Mouse (Mus musculus) MEL-GATA-1-ER (cell line): ENCODE results near the gene Nfib.

Source experiments
- DNase-seq: peaks from one replicate; pipeline ENCODE4 v3.0.0-alpha.2; 2012; ENCODE audit warnings: low read depth; ENCODE audit errors: extremely low read depth

Nfib gene

DNA sequence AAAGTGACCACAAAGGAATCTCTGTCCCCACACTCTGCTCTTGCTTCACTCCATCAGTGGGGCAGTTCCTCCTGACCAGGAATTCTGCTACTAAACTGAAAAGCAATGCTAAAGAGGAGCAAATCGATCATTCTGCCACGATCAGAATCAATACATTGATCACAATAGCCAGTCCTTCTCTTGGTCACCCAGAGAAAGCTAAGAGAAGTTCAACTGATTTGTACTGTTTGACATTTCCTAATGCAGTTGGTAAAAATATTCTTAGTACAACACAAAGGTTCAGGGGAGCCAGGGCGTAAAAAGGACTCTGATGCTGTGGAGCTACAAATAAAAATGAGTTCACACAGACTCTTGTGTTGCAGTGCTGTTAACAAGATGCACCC, 234.6 kb downstream of the Nfib start:
- DNase-seq: no peak

DNA sequence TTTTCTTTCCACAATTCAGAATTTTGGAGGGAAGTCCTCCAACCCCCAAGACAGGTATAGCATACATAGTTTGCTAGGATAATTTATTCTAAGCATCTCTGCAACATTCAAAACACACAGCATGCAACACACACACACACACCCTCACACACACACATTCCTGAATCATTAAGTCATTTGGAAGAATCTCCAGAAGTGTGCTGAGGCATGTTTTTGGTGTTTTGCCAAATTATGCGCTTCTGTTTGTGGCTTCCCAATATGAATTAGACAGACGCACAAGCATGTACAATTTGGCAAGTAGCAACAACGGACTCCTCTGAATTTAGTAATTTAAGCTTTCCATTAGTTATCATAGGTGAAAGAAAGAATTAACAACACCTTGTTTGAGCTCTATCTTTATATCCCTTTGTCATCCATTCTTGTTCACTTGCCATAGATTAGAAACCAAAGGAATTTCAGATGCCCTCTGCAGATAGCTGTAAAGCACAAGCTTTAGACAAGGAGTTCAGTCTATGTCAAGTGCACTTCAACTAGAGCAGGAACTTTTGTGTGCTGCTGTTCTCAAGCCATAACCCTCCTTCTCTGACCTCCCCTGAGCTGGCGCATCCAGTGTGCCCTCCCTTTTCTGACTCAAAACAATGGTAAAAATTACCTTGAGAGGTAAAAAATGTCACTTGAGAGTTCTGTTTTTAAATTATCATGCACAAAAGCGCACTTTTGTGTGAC, 235.2 kb downstream of the Nfib start:
- no peak for DNase-seq

DNA sequence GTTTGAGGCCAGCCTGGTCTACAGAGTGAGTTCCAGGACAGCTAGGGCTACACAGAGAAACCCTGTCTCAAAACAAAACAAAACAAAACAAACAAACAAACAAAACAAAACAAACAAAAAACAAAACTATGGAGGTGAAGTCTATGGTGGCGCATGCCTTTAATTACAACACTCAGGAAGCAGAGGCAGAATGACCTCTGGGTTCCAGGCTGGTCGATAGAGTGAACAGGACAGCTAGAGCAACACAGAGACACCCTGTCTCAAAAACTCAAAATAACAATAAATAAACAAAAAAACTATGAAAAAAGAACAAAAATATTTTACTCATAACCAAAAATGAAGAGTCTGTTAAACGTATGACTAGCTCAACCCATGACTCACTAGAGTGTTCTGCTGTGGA, 236.6 kb downstream of the Nfib start:
- DNase-seq: no peak

DNA sequence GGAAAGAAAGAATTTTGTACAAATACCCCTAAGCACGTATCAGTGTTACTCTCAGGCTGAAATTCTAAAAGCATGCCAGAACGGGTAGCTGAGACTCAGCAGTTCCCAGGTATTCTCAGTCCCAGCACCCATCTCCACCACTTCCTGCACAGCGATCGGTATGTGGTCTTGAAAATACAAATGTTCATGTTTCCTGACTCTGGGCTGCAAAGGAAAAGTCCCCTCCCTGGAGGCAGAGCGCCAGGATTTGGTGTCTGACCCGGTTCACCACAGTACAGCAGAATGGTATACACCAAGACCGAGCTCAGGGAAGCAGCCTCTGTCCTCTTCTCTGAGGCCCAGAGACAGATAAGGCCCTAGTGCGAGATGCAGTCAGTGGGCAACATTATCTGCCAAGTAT, 238.8 kb downstream of the Nfib start:
- no peak for DNase-seq

DNA sequence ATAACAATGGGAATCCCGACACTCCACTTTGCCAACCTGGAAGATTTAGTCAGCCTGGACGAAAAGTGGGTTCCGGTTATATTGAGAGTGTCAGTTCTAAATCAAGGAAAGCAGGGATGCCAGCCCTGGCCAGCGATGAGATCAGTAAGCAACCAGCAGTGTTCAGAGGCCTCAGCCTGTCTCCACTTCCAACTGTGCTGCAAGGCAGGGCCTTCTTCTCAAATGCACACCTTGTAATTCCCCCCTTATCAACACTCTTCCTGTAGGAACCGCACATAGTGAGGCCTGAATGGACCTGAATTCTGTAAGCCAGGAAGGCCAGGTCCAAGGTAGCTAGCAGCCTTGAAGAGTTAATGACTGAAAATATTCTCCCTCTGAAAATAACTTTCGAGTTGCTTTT, 239.4 kb downstream of the Nfib start:
- DNase-seq: no peak

DNA sequence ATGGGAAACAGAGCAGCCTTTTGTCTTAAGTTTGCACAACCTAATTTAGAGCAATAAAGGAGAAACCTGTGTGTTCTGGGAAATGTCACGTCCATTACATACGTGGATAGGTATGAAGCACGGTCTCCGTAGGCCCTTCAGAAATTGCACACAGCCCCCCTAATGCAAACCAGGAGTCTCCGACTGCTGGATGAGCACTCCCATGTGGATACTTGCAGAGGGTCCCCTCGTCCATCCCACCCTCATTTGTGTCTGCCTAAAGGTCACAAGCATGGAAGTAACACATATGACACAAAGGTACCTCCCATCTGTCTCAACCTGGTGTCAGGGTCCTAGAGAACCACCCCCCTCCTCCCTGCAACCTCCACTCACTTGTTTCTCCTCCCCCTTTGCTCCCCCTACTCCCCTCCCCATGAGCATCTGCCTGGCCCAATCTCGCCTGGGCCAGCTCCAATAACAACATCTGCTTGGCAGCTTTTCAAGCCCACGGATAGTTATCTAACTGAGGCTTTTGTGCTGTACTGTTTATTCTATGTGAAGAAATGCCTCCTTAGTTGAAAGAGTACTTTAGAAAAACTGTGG, 241.4 kb downstream of the Nfib start:
- no peak for DNase-seq

DNA sequence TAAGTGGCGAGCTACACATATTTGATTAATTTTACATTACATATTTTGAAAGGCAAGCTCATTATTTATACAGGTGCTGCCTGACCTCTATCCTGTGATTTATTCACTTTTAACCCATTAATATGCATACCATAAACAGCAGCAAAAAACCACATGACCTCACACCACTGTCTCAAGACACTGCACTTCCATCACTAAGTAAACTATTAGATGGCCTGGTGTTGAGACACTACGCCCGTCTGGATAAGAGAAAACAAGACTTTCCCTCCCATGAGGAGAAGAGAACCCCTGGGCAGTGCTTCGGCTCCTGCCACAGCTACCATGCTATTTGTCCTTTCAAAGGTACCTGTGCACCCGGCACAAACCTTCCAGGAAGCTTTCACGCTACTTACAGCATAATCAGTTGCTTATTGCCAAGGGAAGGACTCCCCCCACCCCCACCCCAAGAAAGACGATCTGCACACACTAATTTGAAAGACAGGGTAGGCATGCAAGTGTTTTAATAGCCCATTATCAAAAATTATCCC, 242.3 kb downstream of the Nfib start:
- DNase-seq: no peak

DNA sequence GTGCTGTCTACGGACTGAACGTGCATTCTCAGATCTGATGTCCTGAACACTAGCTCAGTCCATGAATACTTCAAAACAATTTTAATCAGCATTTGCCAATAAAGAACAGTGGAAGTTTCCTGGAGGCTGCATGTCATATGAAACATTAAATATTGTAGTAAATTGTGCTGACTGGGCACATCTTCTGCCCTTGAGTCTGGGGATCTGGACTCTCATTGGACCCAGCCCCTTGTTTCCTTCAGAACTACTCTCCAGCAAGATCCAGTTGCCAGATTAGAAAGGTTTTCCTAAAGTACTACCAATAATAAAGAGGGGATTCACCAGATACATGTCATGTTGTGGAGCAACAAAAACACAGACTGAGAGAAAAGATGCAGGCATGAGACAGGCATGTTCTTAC, 243.9 kb downstream of the Nfib start:
- DNase-seq: no peak

DNA sequence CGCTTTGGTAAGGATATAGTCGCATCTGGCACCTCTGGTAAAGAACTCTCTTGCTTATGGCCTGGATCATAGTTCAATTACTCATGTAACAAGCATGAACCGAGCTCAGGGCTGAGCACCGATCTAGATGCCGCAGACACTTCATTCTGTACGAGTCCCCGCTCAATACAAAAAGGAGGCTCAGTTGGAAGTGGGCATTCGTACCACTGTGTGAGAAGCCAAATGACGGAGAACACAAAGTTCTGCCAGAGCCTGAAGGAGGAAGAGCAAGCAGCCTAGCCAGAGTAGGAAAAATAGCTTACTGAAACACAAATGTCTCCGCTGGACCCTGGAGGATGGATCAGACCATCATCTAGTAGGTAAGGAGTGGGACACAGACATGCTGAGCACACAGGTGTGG, 246.7 kb downstream of the Nfib start:
- DNase-seq: no peak

DNA sequence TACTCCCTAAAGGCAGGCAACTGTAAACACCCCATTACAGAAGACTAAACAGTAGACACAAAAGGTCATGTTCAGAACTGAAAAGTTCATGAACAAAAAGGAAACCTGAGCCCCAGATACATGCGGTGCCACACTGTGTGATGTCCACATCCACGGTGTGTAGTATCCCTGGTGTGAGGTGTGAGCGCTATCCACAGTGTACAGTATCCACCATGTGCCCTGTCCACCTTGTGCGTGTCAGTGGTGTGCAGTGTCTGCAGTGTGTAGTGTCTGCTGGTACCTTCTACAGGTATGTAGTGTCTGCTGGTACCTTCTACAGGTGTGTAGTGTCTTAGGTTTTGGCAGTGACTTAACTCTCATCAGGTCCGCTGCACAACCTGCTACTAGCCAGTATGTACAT, 248.6 kb downstream of the Nfib start:
- DNase-seq: no peak

DNA sequence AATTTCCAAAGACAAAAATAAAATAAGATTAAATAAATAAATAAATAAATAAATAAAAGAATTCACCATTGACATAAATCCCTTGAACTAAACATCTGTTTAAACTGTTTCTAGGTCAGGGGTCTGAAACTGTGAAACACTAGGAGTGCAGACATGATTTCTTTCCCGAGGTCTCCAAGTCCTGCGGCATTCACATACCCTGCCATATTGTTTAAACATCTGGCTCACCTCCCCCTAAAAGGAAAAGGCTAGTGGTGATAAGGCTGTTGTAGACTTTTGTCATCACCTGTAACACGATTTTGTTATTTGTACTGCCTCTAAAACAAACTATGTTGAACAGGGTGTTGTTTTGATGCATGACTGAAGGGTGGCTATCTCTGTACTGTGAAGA, 249.2 kb downstream of the Nfib start:
- DNase-seq: no peak

DNA sequence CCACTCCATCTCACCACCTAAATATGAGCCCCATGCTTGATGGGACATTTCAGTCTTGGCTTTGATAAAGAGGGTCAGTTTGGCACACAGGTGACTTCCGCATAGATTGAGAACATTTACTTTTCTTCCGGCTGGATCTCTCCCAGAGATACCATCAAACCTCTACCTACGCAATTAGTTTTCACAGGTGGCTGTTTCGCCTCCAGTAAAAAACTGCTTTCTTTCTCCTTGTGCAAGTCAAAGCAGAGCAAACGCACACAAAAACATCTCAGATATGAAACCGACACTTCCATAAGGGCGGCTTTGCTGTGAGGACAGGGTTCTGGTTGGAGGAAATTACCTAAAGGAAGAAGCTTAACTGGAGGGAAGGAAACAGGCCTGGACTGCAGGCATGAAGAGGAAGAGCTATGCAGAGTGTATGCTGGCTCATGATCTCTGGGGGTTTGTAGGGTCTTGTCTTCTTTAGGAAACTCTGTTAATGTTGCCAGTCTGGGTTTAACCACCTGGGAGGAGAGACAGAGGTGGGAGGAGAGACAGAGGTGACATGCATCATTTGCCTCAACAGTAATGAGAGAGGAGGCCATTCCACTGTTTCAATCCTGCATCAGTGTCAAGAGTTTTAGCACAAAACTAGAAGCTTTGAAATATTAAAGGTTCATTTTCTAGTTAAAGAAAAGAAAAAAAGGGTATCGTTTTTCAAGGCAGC, 249.8 kb downstream of the Nfib start:
- DNase-seq: no peak

DNA sequence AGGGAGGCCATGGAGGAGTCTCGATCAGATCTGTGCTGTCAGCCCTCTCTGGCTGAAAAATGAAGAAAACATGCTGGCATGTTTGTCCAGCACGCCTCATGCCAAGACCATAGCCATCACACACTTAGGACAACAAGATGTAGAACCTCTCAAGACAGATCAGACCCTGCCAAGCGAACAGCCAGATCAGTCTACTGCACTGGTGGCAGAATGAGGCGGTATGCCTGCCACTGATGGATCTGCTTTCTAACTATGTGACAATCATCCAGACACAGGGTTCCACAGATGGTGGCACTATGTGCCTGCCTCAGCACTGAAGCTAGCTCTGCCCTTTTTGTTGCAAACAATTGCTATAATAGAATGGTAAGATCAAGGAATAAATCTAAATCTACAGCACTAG, 250.6 kb downstream of the Nfib start:
- DNase-seq: no peak

DNA sequence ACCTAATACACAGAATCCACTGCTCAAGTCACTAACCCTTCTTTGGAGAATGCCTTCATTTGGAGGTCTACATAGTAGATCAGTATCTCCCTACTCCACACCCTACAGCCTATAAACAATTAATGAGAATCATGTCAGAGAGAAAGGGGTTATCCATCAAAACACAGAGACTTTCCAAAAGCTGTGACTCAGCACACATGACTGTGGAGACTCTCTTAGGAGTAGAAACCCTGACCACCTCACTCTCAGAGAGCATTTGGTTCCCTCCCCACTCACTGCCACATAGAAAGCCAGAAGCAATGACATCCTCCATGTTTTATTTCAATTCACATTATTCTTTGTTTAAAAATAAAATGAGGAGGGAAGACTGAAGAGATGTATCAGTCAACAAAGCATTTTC, 252.2 kb downstream of the Nfib start:
- DNase-seq: no peak

DNA sequence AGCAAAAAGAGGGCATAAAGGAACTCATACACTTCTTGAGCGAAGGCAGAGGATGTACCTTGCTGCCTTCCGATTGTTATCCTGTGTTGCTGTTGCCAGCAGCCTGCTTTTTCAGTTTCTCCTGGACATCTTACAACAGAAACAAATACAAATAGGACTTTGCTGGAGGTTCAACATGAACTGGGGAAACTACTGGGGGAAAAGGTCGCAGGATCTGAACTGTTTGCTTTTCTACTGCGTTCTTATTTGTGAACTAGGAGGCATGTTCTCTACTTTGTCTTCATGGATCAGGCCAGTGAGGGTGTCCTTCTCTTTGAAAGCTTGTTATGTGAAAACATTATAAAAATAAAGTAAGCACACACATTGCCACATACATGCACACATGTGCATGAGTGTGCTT, 252.6 kb downstream of the Nfib start:
- no peak for DNase-seq

DNA sequence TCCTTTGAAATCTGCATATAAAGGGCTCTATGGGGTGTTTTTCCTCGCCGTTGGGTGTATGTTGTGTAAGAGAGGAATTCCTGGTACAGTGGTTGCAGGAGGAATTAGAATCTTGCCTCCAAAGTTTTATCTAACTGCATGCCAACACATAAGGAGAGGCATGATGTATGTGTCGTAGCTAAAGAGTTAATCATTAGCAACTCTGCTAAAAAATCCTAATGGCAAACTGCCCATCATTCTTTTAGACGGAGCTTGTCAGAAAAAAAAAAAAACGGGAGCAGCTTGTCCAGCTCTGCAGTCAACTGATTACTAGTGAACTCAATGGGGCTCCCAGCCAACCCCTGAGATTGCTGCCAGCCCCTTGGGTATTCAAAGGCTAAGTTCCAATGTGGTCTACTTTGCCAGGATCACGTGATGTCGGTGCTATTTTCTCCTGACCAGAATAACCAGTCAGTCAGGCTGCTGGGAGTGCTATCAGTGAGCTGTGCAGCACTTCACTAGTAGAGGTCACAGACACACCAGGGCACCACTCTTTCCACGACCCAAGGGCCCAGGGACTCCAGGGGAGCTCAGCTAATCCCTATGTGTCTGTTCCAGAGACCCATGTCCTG, 258.4 kb downstream of the Nfib start:
- no peak for DNase-seq

DNA sequence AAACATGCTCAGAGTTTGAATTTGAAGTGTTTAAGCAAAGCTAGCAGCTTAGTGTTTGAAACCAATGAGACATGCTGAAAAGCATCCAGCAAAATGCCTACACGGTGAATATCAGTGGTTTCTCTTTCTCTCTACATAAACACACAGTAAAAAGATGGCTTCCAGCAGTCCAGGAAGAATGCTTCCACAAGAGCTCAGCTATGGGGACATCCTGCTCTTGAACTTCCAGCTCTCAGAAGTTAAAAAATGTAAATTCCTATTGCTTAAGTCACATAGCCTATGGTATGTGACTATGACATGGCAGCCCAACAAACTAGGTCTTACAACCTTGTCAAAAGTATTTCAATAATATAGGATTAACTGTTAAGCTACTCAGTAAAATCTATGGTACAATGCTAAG, 261.5 kb downstream of the Nfib start:
- DNase-seq: no peak

DNA sequence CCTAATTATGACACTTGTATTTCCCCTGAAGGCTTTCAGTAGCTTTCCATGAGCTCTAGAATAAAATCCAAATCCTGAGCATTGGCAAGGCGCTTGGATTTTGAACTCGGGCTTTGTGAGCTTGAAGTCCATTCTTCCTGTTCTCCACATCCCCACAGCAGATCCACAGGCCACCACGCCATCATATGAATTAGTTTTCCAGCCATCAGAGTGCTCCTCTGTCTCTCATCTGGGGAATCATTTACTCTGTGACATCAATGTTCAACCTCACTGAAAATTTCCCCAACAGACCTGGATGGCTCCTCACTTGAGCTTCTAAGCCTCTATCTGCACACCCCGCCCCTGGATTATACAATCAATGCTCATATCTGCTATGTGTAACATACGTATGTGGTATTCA, 262.1 kb downstream of the Nfib start:
- DNase-seq: no peak

DNA sequence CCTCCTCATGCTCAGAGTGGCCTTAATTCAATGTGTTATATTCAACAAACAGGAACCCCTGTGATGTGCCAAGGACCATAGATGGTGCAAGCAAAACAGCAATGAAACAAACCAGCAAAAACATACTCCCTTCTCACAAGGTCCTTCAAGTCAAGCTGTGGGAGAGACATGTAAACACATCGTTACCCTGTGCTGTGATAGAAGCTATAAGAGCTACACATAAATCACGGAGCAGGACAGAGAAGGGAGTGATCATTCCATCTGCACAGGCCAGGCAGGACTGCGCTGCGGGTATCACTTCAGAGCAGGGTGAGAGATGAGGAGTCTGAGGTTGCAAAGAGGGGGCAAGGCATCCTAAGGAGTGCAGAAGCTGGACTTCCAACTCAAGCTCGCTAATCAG, 262.5 kb downstream of the Nfib start:
- no peak for DNase-seq

DNA sequence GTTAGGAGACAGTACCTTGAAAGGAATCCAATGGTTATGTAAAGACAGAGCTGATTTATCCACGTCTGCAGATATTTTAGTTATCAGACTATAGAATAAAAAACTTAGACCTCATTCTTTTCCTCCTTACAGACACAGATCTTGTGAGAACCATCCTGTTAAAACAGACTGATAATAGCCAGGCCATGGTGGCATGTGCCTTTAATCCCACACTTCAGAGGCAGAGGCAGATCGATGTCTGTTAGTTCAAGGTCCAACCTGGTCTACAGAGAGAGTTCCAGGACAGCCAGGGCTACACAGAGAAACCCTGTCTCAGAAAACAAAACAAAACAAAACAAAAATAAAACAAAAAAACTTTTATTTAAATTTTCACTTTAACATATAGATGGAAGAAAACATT, 264.9 kb downstream of the Nfib start:
- no peak for DNase-seq

DNA sequence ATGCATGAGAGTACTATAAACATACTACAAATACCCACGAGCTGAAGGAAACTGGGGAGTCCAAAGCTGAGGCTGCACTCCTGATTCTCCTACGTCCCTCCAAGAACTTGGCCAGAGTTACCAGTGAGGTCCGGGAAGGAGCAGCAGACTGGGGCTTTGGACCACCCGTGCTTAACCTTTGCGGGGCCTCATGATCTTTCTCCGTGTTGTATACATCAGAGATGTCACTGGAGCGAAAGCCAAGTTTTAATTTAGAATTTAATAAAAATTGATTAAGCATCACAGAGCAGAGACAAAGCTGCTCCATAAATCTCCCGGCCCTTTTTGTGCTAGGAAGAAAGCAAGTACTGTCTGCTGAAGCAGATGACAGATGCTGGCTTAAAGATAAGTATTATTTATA, 265.7 kb downstream of the Nfib start:
- no peak for DNase-seq

DNA sequence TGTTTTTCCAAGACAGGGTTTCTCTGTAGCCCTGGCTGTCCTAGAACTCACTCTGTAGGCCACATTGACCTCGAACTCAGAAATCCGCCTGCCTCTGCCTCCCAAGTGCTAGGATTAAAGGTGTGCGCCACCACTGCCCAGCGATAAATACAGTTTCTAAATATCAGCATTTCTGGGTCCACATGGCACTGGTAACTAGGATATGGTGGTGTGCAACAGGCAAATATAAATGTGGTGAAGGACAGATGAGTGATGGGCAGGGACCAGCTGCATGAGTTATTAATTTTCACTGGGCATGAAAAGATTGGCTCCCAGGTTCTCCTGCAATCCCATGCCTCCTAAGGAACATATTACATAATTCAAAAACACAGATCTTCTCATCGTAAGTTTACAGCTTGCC, 266.9 kb downstream of the Nfib start:
- no peak for DNase-seq
